Mouse (Mus musculus) G1E (cell line): ENCODE data around the gene Sorbs1.

Experiments used
- CTCF ChIP-seq: IDR thresholded peaks from 2 replicates; pipeline ENCODE4 v1.5.1; 2012; ENCODE audit warnings: low read depth, low read length, inconsistent platforms, mixed read lengths
- GATA1 ChIP-seq: IDR thresholded peaks from 2 replicates; pipeline ENCODE4 v1.6.1; 2012; ENCODE audit warnings: borderline replicate concordance, low read length, inconsistent platforms, mixed read lengths
- GATA2 ChIP-seq: IDR thresholded peaks from 2 replicates; pipeline ENCODE4 v1.6.1; 2012; ENCODE audit warnings: low read depth, low read length, inconsistent platforms, borderline replicate concordance
- TAL1 ChIP-seq: conservative IDR thresholded peaks from 2 replicates; pipeline ENCODE4 v1.6.1; 2012; ENCODE audit warnings: low read depth, low read length, inconsistent platforms, mixed read lengths

GRCm38 (mm10) chr19:40405808-40406207 lies 107.8 kb downstream of the Sorbs1 start:
- TF ChIP-seq CTCF: no peak
- TF ChIP-seq GATA2: no peak
- TF ChIP-seq GATA1: no peak
- no peak for TF ChIP-seq TAL1
